Mouse (Mus musculus): ENCODE measurements around the gene Grk2. TPM values are rescaled to one million over a fixed set of nuclear protein-coding genes. Genes with fewer than 3 reads are reported as not detected.

Grk2 gene
- polyA plus RNA-seq, 1 experiment from 2014 or later: 18.0 TPM

DNA sequence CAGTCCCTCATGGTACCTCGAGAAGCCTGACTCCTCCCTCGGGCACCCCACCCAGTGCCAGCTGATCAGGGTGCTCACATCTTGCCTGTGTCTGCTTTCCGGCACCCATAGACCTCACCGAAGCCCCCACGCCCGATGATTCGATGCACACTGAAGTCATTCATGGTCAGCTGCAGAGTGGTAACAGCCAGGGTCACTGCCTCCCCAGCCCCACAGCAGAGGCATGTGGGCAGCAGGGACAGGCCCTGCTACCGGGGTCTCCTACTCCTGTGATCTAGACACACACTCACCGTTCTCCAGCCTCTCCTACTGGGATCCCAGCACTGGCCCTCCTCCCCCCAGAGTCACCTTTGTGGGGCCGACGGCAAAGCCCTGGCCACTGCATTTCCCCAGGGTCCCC lies 14.9 kb downstream of the Grk2 start:
- no peak overlapping the region for H3K27ac ChIP-seq (ENCODE audit: low read length)
- no peaks in the 10 kb centered on the region for H3K4me1 ChIP-seq (ENCODE audit: control insufficient read depth, insufficient read depth, low read length)
- no peak overlapping the region for H3K9ac ChIP-seq (ENCODE audit: low read length)
- 92% methylated on average over 11 of the region's 11 CpGs for WGBS
- no peaks in the 10 kb centered on the region for H3K9me3 ChIP-seq (replicated peaks; ENCODE audit: control insufficient read depth, low read length)
- H3K27me3 ChIP-seq (ENCODE audit: control insufficient read depth, insufficient read depth, low read length): no peaks in the 10 kb centered on the region
- H3K36me3 ChIP-seq (ENCODE audit: control insufficient read depth, insufficient read depth, low read length): peaks cover 43% of the 10 kb centered on the region
- ATAC-seq (ENCODE audit: insufficient read depth, low FRiP score): no peak
- H3K4me3 ChIP-seq (replicated peaks; ENCODE audit: low read length): no peak overlapping the region
- H3K4me2 ChIP-seq (ENCODE audit: low read depth, low read length): no peak overlapping the region

- no peaks in the 10 kb centered on the region for H3K4me1 ChIP-seq (ENCODE audit: control insufficient read depth, insufficient read depth, low read length)
- 72% methylated on average over 15 of the region's 15 CpGs for WGBS
- H3K4me3 ChIP-seq (replicated peaks; ENCODE audit: low read length): no peak overlapping the region
- no peak overlapping the region for H3K9ac ChIP-seq (ENCODE audit: low read length)
- H3K4me2 ChIP-seq (ENCODE audit: low read depth, low read length): no peak overlapping the region
- H3K27me3 ChIP-seq (ENCODE audit: control insufficient read depth, insufficient read depth, low read length): no peaks in the 10 kb centered on the region
- no peak overlapping the region for H3K27ac ChIP-seq (ENCODE audit: low read length)
- H3K36me3 ChIP-seq (ENCODE audit: control insufficient read depth, insufficient read depth, low read length): peaks cover 46% of the 10 kb centered on the region
- H3K9me3 ChIP-seq (replicated peaks; ENCODE audit: control insufficient read depth, low read length): no peaks in the 10 kb centered on the region
- no peak for ATAC-seq (ENCODE audit: insufficient read depth, low FRiP score)
These were observed 15.3 kb downstream of the Grk2 start for GRCm38 (mm10) chr19:4290749-4291148.

DNA sequence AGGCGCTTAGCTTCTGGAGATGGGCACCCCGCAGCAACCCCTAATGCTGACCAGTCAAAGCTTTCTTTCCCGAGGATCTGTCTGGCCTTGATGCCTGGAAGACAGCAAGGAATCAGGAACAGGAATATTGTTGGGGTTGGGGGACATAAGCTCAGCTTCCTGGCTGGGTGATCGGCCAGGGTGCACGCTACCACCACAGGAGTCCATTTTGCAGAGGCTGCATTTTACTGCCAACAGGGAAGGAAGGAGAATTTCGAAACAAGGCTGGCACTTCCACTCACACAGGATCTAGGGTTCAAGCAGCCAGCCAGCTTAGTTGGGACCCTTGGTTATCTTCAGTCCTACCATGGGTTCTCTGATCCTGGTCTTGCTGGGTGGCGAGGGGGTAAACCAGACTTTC lies 22.4 kb downstream of the Grk2 start:
- Histone ChIP-seq H3K27ac (ENCODE audit: low read length) (peak overlapping the region; percentile 58), H3K9me3 (replicated peaks; ENCODE audit: control insufficient read depth, low read length) (0 out of 2 replicates have a peak, but pooled peaks cover 3% of the 10 kb centered on the region), H3K4me2 (ENCODE audit: low read depth, low read length) (peak overlapping the region; percentile 78), H3K27me3 (ENCODE audit: control insufficient read depth, insufficient read depth, low read length) (no peaks in the 10 kb centered on the region), H3K4me3 (replicated peaks; ENCODE audit: low read length) (peak overlapping the region; percentile 67), H3K9ac (ENCODE audit: low read length) (peak overlapping the region; percentile 78; the same call in 1 of the 2 replicates), H3K4me1 (ENCODE audit: control insufficient read depth, insufficient read depth, low read length) (0 out of 2 replicates have a peak, but pooled peaks cover 4% of the 10 kb centered on the region), H3K36me3 (ENCODE audit: control insufficient read depth, insufficient read depth, low read length) (peaks cover 26% of the 10 kb centered on the region)
- 43% methylated on average over 7 of the region's 7 CpGs for WGBS
- no peak for ATAC-seq (ENCODE audit: insufficient read depth, low FRiP score)

DNA sequence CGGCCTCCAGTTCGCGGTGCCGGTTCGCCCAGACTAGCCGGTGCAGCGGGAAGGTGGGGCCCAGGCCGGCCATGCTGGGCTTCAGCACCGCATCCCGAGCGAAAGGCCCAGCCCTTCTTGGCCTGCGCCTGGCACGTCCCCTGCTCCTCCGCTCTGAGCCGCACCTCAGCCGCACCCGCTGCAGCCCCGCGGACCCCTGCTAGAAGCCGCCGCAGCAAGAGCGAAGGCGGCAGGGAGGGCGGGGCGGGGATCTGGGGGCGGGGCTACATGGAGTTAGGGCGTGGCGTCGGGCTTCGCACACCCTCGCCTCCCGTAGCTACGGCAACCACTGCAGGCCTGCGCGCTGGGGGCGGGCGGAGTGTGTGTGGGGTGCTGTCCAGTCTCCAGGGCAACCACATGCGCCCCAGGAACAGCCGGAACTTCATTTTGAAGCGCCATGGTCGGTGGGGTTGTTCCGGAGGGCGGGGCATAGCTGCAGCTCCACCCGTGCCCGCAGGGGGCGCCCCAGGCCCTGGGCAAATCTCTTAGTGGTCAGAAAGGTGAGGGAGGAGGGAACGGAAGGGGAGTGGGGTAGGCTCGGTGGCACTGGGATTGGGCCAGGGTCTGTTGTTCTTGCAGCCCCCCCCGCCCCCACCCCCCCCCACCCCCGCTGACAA lies 23.0 kb downstream of the Grk2 start, which contains the start of gene Ankrd13d:
TSS of gene Ankrd13d (minus strand) at position 240 of the 656 bp plus-strand sequence.
- H3K27ac ChIP-seq (ENCODE audit: low read length): peak within 1 kb of the TSS; percentile 58
- peaks cover 26% of the 10 kb centered on the region for H3K36me3 ChIP-seq (ENCODE audit: control insufficient read depth, insufficient read depth, low read length)
- peak; percentile 95 for ATAC-seq (ENCODE audit: insufficient read depth, low FRiP score)
- 0 out of 2 replicates have a peak, but pooled peaks cover 4% of the 10 kb centered on the region for H3K4me1 ChIP-seq (ENCODE audit: control insufficient read depth, insufficient read depth, low read length)
- peak within 1 kb of the TSS; percentile 67 for H3K4me3 ChIP-seq (replicated peaks; ENCODE audit: low read length)
- H3K9ac ChIP-seq (ENCODE audit: low read length): peak within 1 kb of the TSS; percentile 78
- 0% methylated on average over 50 of the region's 50 CpGs for WGBS
- no peaks in the 10 kb centered on the region for H3K27me3 ChIP-seq (ENCODE audit: control insufficient read depth, insufficient read depth, low read length)
- 0 out of 2 replicates have a peak, but pooled peaks cover 3% of the 10 kb centered on the region for H3K9me3 ChIP-seq (replicated peaks; ENCODE audit: control insufficient read depth, low read length)
- peak within 1 kb of the TSS; percentile 78 for H3K4me2 ChIP-seq (ENCODE audit: low read depth, low read length)

GRCm38 (mm10) chr19:4280425-4280824 lies 25.6 kb downstream of the Grk2 start:
- 90% methylated on average over 9 of the region's 9 CpGs for WGBS
- H3K4me1 ChIP-seq (ENCODE audit: control insufficient read depth, insufficient read depth, low read length): 0 out of 2 replicates have a peak, but pooled peaks cover 4% of the 10 kb centered on the region

GRCm38 (mm10) chr19:4279487-4279886 lies 26.5 kb downstream of the Grk2 start:
- H3K4me1 ChIP-seq (ENCODE audit: control insufficient read depth, insufficient read depth, low read length): 0 out of 2 replicates have a peak, but pooled peaks cover 4% of the 10 kb centered on the region
- no peak overlapping the region for H3K9ac ChIP-seq (ENCODE audit: low read length)
- 98% methylated on average over 1 of the region's 1 CpGs for WGBS
- H3K27me3 ChIP-seq (ENCODE audit: control insufficient read depth, insufficient read depth, low read length): no peaks in the 10 kb centered on the region
- H3K9me3 ChIP-seq (replicated peaks; ENCODE audit: control insufficient read depth, low read length): peaks cover 7% of the 10 kb centered on the region; the same call in 1 of the 2 replicates
- no peak overlapping the region for H3K27ac ChIP-seq (ENCODE audit: low read length)
- no peak overlapping the region for H3K4me3 ChIP-seq (replicated peaks; ENCODE audit: low read length)
- H3K36me3 ChIP-seq (ENCODE audit: control insufficient read depth, insufficient read depth, low read length): peaks cover 5% of the 10 kb centered on the region; the same call in 1 of the 2 replicates
- no peak for ATAC-seq (ENCODE audit: insufficient read depth, low FRiP score)
- no peak overlapping the region for H3K4me2 ChIP-seq (ENCODE audit: low read depth, low read length)

More at GRCm38 (mm10) chr19:4280425-4280824, 25.6 kb downstream of the Grk2 start:
- Histone ChIP-seq H3K27ac (ENCODE audit: low read length) (no peak overlapping the region), H3K36me3 (ENCODE audit: control insufficient read depth, insufficient read depth, low read length) (peaks cover 5% of the 10 kb centered on the region), H3K9me3 (replicated peaks; ENCODE audit: control insufficient read depth, low read length) (peaks cover 7% of the 10 kb centered on the region; the same call in 1 of the 2 replicates), H3K4me2 (ENCODE audit: low read depth, low read length) (no peak overlapping the region), H3K4me3 (replicated peaks; ENCODE audit: low read length) (no peak overlapping the region), H3K27me3 (ENCODE audit: control insufficient read depth, insufficient read depth, low read length) (no peaks in the 10 kb centered on the region), H3K9ac (ENCODE audit: low read length) (no peak overlapping the region)
- ATAC-seq (ENCODE audit: insufficient read depth, low FRiP score): no peak

DNA sequence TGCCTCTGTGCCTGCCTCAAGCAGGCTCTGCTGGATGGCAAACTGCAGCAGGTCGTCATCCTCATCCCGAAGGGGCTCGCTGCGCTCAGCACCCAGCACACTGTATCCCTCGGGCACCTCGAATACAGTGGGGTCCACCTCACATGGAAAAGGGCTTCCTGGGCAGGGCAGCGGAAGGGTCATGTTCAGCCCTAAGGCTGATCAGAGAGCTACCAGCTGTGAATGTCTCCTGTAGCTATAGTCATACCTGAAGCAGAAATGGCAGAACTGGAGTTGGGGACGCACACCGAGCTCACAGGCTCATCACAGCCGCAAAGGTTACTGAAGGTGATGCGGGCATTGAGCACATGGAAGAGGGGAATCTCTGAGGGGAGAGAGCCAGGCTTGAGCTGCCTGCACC lies 35.0 kb downstream of the Grk2 start:
- H3K27ac ChIP-seq (ENCODE audit: low read length): no peak overlapping the region
- H3K36me3 ChIP-seq (ENCODE audit: control insufficient read depth, insufficient read depth, low read length): no peaks in the 10 kb centered on the region
- 94% methylated on average over 11 of the region's 11 CpGs for WGBS
- 0 out of 2 replicates have a peak, but pooled peaks cover 3% of the 10 kb centered on the region for H3K4me1 ChIP-seq (ENCODE audit: control insufficient read depth, insufficient read depth, low read length)
- no peak overlapping the region for H3K4me2 ChIP-seq (ENCODE audit: low read depth, low read length)
- H3K27me3 ChIP-seq (ENCODE audit: control insufficient read depth, insufficient read depth, low read length): no peaks in the 10 kb centered on the region
- no peak overlapping the region for H3K4me3 ChIP-seq (replicated peaks; ENCODE audit: low read length)
- no peak for ATAC-seq (ENCODE audit: insufficient read depth, low FRiP score)
- H3K9me3 ChIP-seq (replicated peaks; ENCODE audit: control insufficient read depth, low read length): peaks cover 2% of the 10 kb centered on the region; the same call in 1 of the 2 replicates
- no peak overlapping the region for H3K9ac ChIP-seq (ENCODE audit: low read length)

- H3K36me3 ChIP-seq (ENCODE audit: control insufficient read depth, insufficient read depth, low read length): no peaks in the 10 kb centered on the region
- H3K9me3 ChIP-seq (replicated peaks; ENCODE audit: control insufficient read depth, low read length): no peaks in the 10 kb centered on the region
- H3K4me1 ChIP-seq (ENCODE audit: control insufficient read depth, insufficient read depth, low read length): 0 out of 2 replicates have a peak, but pooled peaks cover 3% of the 10 kb centered on the region
- no peak overlapping the region for H3K4me2 ChIP-seq (ENCODE audit: low read depth, low read length)
- WGBS: 74% methylated on average over 6 of the region's 6 CpGs
- ATAC-seq (ENCODE audit: insufficient read depth, low FRiP score): no peak
- no peak overlapping the region for H3K27ac ChIP-seq (ENCODE audit: low read length)
- H3K27me3 ChIP-seq (ENCODE audit: control insufficient read depth, insufficient read depth, low read length): no peaks in the 10 kb centered on the region
- H3K9ac ChIP-seq (ENCODE audit: low read length): no peak overlapping the region
- no peak overlapping the region for H3K4me3 ChIP-seq (replicated peaks; ENCODE audit: low read length)
These were observed 35.8 kb downstream of the Grk2 start for GRCm38 (mm10) chr19:4270187-4270586.

DNA sequence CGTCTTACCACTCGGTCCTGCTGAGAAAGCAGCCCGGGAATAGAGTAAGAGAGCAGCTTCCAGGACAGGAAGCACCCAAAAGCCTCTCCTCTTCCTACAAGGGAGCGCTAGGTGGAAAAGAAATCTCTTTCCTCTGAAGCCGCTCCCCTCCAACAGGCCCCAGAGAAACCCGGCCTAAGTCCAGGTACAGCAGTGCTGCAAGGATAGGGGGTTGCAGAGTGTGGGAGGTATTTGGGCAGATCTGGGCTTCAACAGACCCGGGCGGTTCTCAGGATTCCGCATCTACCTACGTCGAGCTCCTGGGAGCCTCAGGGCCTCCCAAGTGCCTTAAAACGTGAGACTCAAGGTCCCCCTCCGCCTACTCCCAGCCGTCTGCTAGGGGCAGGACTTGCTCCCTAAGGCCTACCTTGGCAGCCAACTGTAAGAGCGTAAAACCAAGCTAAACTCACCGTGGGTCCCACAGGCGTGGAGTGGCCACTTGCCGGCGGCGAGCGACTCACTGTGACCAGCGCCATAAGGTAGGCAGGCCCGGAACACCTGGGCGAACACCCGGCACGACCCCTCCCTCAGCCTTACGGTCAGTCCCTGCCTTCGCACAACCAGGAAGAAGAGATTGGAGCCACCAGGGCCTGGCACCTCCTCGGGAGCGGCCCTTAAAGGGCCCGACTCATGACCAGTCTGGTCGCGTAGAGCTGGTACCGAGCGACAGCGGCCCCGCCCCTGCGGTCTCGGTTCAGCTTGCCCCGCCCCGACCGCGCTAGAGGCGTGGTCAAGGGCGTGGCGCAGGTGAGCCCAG lies 37.3 kb downstream of the Grk2 start, which contains the start of gene Ssh3:
TSS of gene Ssh3 (minus strand) at position 615 of the 796 bp plus-strand sequence.
- Histone ChIP-seq H3K4me3 (replicated peaks; ENCODE audit: low read length) (peak within 1 kb of the TSS; percentile 61), H3K9me3 (replicated peaks; ENCODE audit: control insufficient read depth, low read length) (no peaks in the 10 kb centered on the region), H3K4me2 (ENCODE audit: low read depth, low read length) (peak within 1 kb of the TSS; percentile 61), H3K9ac (ENCODE audit: low read length) (peak within 1 kb of the TSS; percentile 79), H3K27ac (ENCODE audit: low read length) (peak within 1 kb of the TSS; percentile 79), H3K36me3 (ENCODE audit: control insufficient read depth, insufficient read depth, low read length) (no peaks in the 10 kb centered on the region), H3K27me3 (ENCODE audit: control insufficient read depth, insufficient read depth, low read length) (no peaks in the 10 kb centered on the region), H3K4me1 (ENCODE audit: control insufficient read depth, insufficient read depth, low read length) (peaks cover 7% of the 10 kb centered on the region; the same call in 1 of the 2 replicates)
- 6% methylated on average over 46 of the region's 46 CpGs for WGBS
- peak; percentile 93 for ATAC-seq (ENCODE audit: insufficient read depth, low FRiP score)

Data from stomach, embryonic 16.5 days (tissue).